ENCODE assay signal across 18 mouse cellular contexts in genomic region chr16:21567093-21567492, GRCm38 (mm10).
"Had no signal": no experiment of that assay in that cellular context is flagged by ENCODE, and none has a peak within 500 bp of the region (broad histone marks: within the 10 kb centered on the region; RNA-seq: fewer than 3 reads in every experiment).

No protein-coding gene starts in this region.

- H3K4me1 ChIP-seq: neural tube, embryonic 13.5 days had no signal

- DNase-seq: lung, embryonic 14.5 days; lung, postnatal 10 days; lung, postnatal 4 days; midbrain, embryonic 14.5 days; retina, postnatal 1 day; right cerebral cortex, adult 18-20 months; right cerebral cortex, postnatal 25 days; right cerebral cortex, postnatal 4 days; spleen, adult 18-20 months; thymus, adult 18-20 months; thymus, postnatal 14 days; thymus, postnatal 36 days had no signal

- H3K27ac ChIP-seq: midbrain, embryonic 10.5 days; midbrain, embryonic 12.5 days; neural tube, embryonic 13.5 days; neural tube, embryonic 15.5 days had no signal

- H3K4me3 ChIP-seq: midbrain, embryonic 10.5 days; midbrain, embryonic 12.5 days; myocyte; neural tube, embryonic 13.5 days; neural tube, embryonic 15.5 days had no signal

- H3K9me3 ChIP-seq: midbrain, embryonic 10.5 days; midbrain, embryonic 12.5 days; neural tube, embryonic 13.5 days; neural tube, embryonic 15.5 days had no signal

- H3K4me2 ChIP-seq: lung, embryonic 14.5 days; midbrain, embryonic 12.5 days; neural tube, embryonic 13.5 days; neural tube, embryonic 15.5 days had no signal

- ATAC-seq: midbrain, embryonic 16.5 days had no signal

- H3K27me3 ChIP-seq: midbrain, embryonic 12.5 days; neural tube, embryonic 13.5 days; neural tube, embryonic 15.5 days had no signal

- H3K9ac ChIP-seq: lung, embryonic 14.5 days; midbrain, embryonic 12.5 days; neural tube, embryonic 13.5 days; neural tube, embryonic 15.5 days had no signal
